Mouse (Mus musculus) CH12.LX (cell line): ENCODE data around the gene AI597479. TPM values are rescaled to one million over a fixed set of nuclear protein-coding genes. Genes with fewer than 3 reads are reported as not detected.
"Not testable (repeated sequence)": the region's sequence is repeated elsewhere in the genome, so short reads cannot be mapped to it uniquely, and the experiment has no call there.

ENCODE experiments used
- DNase-seq: peaks from one replicate; pipeline ENCODE4 v3.0.0-alpha.2; 2013; ENCODE audit errors: extremely low read depth
- H3K27ac ChIP-seq: 2 replicates; pipeline ENCODE4 v1.5.1; 2012; ENCODE audit warnings: low read depth, mild to moderate bottlenecking, control low read depth, moderate library complexity; ENCODE audit not compliant: insufficient read depth
- H3K27me3 ChIP-seq: replicated peaks from 2 replicates; pipeline ENCODE3; 2012; ENCODE audit warnings: inconsistent platforms
- H3K36me3 ChIP-seq, 2 experiments: replicated peaks in 1 of 2; 2 replicates each; pipeline versions ENCODE3 to v1.6.1; 2012; ENCODE audit warnings: inconsistent platforms in 1 of 2, low read length in 1 of 2, mild to moderate bottlenecking in 1 of 2, mixed read lengths in 1 of 2, moderate library complexity in 1 of 2; ENCODE audit not compliant: control insufficient read depth in 1 of 2, insufficient read depth in 1 of 2
- H3K4me1 ChIP-seq, 2 experiments: 2 replicates each; pipeline ENCODE4 v1.6.1; 2012; ENCODE audit warnings: inconsistent platforms in 1 of 2, moderate library complexity in 1 of 2; ENCODE audit not compliant: insufficient read depth in 2 of 2, control insufficient read depth in 1 of 2
- H3K4me2 ChIP-seq: 2 replicates; pipeline ENCODE4 v1.6.1; 2012; ENCODE audit warnings: low read depth, mild to moderate bottlenecking, control low read depth; ENCODE audit not compliant: poor library complexity, insufficient read depth, severe bottlenecking
- H3K4me3 ChIP-seq, 3 experiments: fragments of 150-350 bp in 1 of 3; sonication (generic) in 1 of 3; replicated peaks in 1 of 3; 2 replicates each; pipeline versions ENCODE3 to v1.5.1; 2011 to 2012; ENCODE audit warnings: low read depth in 2 of 3, low read length in 2 of 3, mild to moderate bottlenecking in 2 of 3, moderate library complexity in 2 of 3, control low read depth in 1 of 3, improper control_type of control experiment in 1 of 3, inconsistent platforms in 1 of 3, mixed read lengths in 1 of 3; ENCODE audit not compliant: poor library complexity in 1 of 3
- H3K79me2 ChIP-seq: replicated peaks from 2 replicates; pipeline ENCODE4 v1.6.1; 2012; ENCODE audit warnings: mild to moderate bottlenecking, moderate library complexity; ENCODE audit not compliant: control insufficient read depth, poor library complexity, insufficient read depth, severe bottlenecking; ENCODE audit errors: extremely low read depth
- H3K9ac ChIP-seq: 2 replicates; pipeline ENCODE4 v1.6.1; 2012; ENCODE audit warnings: low read depth, mild to moderate bottlenecking, control low read depth, moderate library complexity; ENCODE audit not compliant: insufficient read depth
- H3K9me3 ChIP-seq: replicated peaks from 2 replicates; pipeline ENCODE3; 2012; ENCODE audit warnings: low read length, inconsistent platforms, mixed read lengths
- CHD1 ChIP-seq: IDR thresholded peaks from 2 replicates; pipeline ENCODE4 v1.6.1; 2012; ENCODE audit warnings: low read depth, low read length, improper control_type of control experiment, inconsistent platforms
- CTCF ChIP-seq, 2 experiments: IDR thresholded peaks in 1 of 2; conservative IDR thresholded peaks in 1 of 2; 2 replicates each; pipeline ENCODE4 v1.5.1; 2011 to 2012; ENCODE audit warnings: low read depth in 2 of 2, low read length in 2 of 2, improper control_type of control experiment in 1 of 2, inconsistent platforms in 1 of 2, mild to moderate bottlenecking in 1 of 2, moderate library complexity in 1 of 2
- HCFC1 ChIP-seq: IDR thresholded peaks from 2 replicates; pipeline ENCODE4 v1.6.1; 2012; ENCODE audit warnings: low read depth, mild to moderate bottlenecking, inconsistent platforms, low read length, improper control_type of control experiment
- MAX ChIP-seq: IDR thresholded peaks from 2 replicates; pipeline ENCODE4 v1.6.1; 2011; ENCODE audit warnings: low read length, improper control_type of control experiment
- SIN3A ChIP-seq: IDR thresholded peaks from 2 replicates; pipeline ENCODE4 v1.6.1; 2012; ENCODE audit warnings: low read length, improper control_type of control experiment, inconsistent platforms
- SMC3 ChIP-seq: IDR thresholded peaks from 2 replicates; pipeline ENCODE4 v1.6.1; 2011; ENCODE audit warnings: low read depth, low read length, improper control_type of control experiment
- TCF12 ChIP-seq: IDR thresholded peaks from 2 replicates; pipeline ENCODE4 v1.6.1; 2014; ENCODE audit warnings: low read depth, mild to moderate bottlenecking, inconsistent platforms, low read length, improper control_type of control experiment
- dilution Hi-C: fragments of 300-500 bp; cut with MboI; formaldehyde crosslinking; loops from 2 replicates; pipeline ENCODE4 v1.14.3; 2020; ENCODE audit warnings: low sequenced_read_pairs; ENCODE audit not compliant: extremely low pct_unique_long_range_greater_than_20kb, extremely low pct_ligation_motif_present
- in situ Hi-C: fragments of 300-500 bp; cut with MboI; formaldehyde crosslinking; loops from 3 replicates; pipeline ENCODE4 v1.14.3; 2019; ENCODE audit warnings: low sequenced_read_pairs, low pct_ligation_motif_present, low pct_unique_long_range_greater_than_20kb, mixed read lengths
- polyA plus RNA-seq: library from polyadenylated mRNA; unstranded; fragments of >175 nt; gene quantifications from 2 replicates; pipeline ENCODE4 v1.2.1, GENCODE M21; 2012; ENCODE audit warnings: low read depth; ENCODE audit not compliant: insufficient read length
- total RNA-seq, 2 experiments: library from RNA; depleted of rRNA; stranded (reverse); fragments of 300-350 nt in 1 of 2; fragments of >200 nt in 1 of 2; gene quantifications; 2 replicates each; pipeline ENCODE4 v1.2.3; 2012 to 2014

Gene AI597479
- total and polyA plus RNA-seq, 3 experiments, result 19.5 to 39.8 (median 22.6) TPM

DNA sequence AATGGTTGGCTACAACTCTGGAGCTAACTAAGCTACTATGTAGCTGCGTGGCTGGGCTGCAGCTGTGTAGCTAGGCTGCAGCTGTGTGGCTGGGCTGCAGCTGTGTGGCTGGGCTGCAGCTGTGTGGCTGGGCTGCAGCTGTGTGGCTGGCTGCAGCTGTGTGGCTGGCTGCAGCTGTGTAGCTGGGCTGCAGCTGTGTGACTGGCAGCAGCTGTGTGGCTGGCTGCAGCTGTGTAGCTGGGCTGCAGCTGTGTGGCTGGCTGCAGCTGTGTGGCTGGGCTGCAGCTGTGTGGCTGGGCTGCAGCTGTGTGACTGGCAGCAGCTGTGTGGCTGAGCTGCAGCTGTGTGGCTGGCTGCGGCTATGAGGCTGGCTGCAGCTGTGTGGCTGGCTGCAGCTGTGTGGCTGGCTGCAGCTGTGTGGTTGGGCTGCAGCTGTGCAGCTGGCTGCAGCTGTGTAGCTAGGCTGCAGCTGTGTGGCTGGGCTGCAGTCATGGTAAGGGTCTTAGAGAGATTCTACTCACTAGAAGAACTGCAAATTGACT lies 38.0 kb downstream of the AI597479 start:
- not testable (repeated sequence) for H3K4me1 ChIP-seq, H3K27ac ChIP-seq, H3K36me3 ChIP-seq, H3K79me2 ChIP-seq, H3K9me3 ChIP-seq, H3K27me3 ChIP-seq
- in situ Hi-C loops, result loop anchor here (25.0 kb wide), 2 partner anchors 501 to 601 kb away; partner anchors contain the start of gene 1500015O10Rik
- 0 out of 2 replicates have a peak, but pooled peaks have one; percentile 22 for TF ChIP-seq TCF12
- TF ChIP-seq, all 38 proteins: peak for 1; not testable (repeated sequence) for 37
- H3K9ac ChIP-seq, H3K4me2 ChIP-seq, dilution Hi-C loops, DNase-seq, H3K4me3 ChIP-seq: not testable (repeated sequence)

- H3K27ac ChIP-seq, result no peak overlapping the region
- no peaks in the 10 kb centered on the region for H3K27me3 ChIP-seq
- in situ Hi-C loops, result loop anchor here (25.0 kb wide), 2 partner anchors 500 to 600 kb away; partner anchors contain the start of gene 1500015O10Rik
- no peak overlapping the region for H3K4me2 ChIP-seq
- no peaks in the 10 kb centered on the region for H3K79me2 ChIP-seq
- DNase-seq, result no peak
- no peak overlapping the region for H3K9ac ChIP-seq
- no peak for TF ChIP-seq MAX
- TF ChIP-seq CHD1, result no peak
- no peak for TF ChIP-seq SMC3
- TF ChIP-seq HCFC1, result no peak
- dilution Hi-C loops, result no loop called here
- H3K36me3 ChIP-seq, result no peaks in the 10 kb centered on the region
- H3K4me1 ChIP-seq, result peaks cover 0 to 6% of the 10 kb centered on the region in 2 experiments; a peak in 1 of 4 replicates
- peaks cover 6% of the 10 kb centered on the region for H3K9me3 ChIP-seq
- no peak overlapping the region for H3K4me3 ChIP-seq
Measured at GRCm38 (mm10) chr1:43137334-43137733, 38.8 kb downstream of the AI597479 start.

DNA sequence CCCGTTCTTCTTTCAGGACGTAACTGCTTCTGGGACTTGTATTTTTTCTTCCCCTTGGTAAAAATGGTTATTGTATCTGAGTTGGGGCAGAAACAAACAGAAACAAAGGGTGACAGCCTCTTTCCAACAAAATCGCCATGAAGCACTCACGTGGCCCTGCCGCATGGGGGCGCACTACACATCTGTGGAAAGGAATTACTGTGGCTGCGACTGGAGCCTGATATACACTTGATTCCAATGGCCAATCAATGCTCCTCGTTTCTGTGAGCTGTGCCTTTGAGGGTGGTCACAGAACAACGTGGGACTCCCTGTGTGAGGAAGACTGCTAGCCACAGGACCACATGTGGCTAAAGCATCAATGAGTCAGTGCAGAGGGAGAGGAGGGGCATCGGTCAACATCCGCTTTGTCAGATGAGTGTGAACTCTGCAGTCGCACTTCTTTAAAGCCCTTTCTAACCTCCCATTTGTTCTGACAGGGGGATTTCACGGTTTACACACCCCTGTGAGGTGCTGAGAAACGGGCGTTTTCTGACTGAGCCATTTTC lies 39.8 kb downstream of the AI597479 start:
- no peak overlapping the region for H3K9ac ChIP-seq
- H3K4me3 ChIP-seq, result no peak overlapping the region
- no peak for TF ChIP-seq SIN3A
- peak in 1 of 2 experiments; percentile 40; a peak in 2 of 4 replicates for TF ChIP-seq CTCF (conservative IDR thresholded peaks at IDR 0.05 in 1 of 2, IDR thresholded peaks at IDR 0.05 in 1 of 2; ENCODE audit: low read depth in 2 of 2, low read length in 2 of 2)
- H3K27ac ChIP-seq, result no peak overlapping the region
- peaks cover 6% of the 10 kb centered on the region for H3K9me3 ChIP-seq
- H3K79me2 ChIP-seq, result no peaks in the 10 kb centered on the region
- dilution Hi-C loops, result no loop called here
- DNase-seq, result no peak
- H3K27me3 ChIP-seq, result no peaks in the 10 kb centered on the region
- H3K4me2 ChIP-seq, result no peak overlapping the region
- no peaks in the 10 kb centered on the region for H3K36me3 ChIP-seq
- in situ Hi-C loops, result loop anchor here (25.0 kb wide), 2 partner anchors 499 to 599 kb away; partner anchors contain the start of gene 1500015O10Rik
- peaks cover 5 to 12% of the 10 kb centered on the region in 2 experiments; a peak in 3 of 4 replicates for H3K4me1 ChIP-seq
